Mouse (Mus musculus) neural tube, embryonic 11.5 days (tissue): ENCODE measurements at regions not wholly inside any gene's neighbourhood (a gene's known extent, or its start where the extent isn't known, plus 50 kb on each side); places are given as distances from the start of the nearest gene placed in this dataset.

Source experiments
- ATAC-seq: fragments of 200-750 bp; cut with Nextera tagmentation; 2 replicates; pipeline ENCODE4 v1.8.0; 2017; ENCODE audit warnings: moderate number of reproducible peaks, mild to moderate bottlenecking, moderate TSS enrichment, moderate library complexity; ENCODE audit not compliant: insufficient read depth, low FRiP score, low TSS enrichment
- DNase-seq: peaks from one replicate; pipeline ENCODE4 v3.0.0-alpha.2; 2015; ENCODE audit warnings: low spot score
- H3K27ac ChIP-seq: fragments of 300-500 bp; sonication (generic); 2 replicates; pipeline ENCODE4 v1.5.1; 2014; ENCODE audit warnings: low read depth, mild to moderate bottlenecking, low read length
- H3K27me3 ChIP-seq: fragments of 300-500 bp; sonication (generic); 2 replicates; pipeline ENCODE4 v1.6.1; 2014; ENCODE audit warnings: mild to moderate bottlenecking, low read length, mixed read lengths; ENCODE audit not compliant: control insufficient read depth, insufficient read depth
- H3K36me3 ChIP-seq: fragments of 300-500 bp; sonication (generic); 2 replicates; pipeline ENCODE4 v1.6.1; 2014; ENCODE audit warnings: mild to moderate bottlenecking, low read length, moderate library complexity, mixed read lengths; ENCODE audit not compliant: control insufficient read depth, insufficient read depth
- H3K4me1 ChIP-seq: fragments of 300-500 bp; sonication (generic); 2 replicates; pipeline ENCODE4 v1.6.1; 2014; ENCODE audit warnings: low read length, mixed read lengths; ENCODE audit not compliant: control insufficient read depth, insufficient read depth
- H3K4me2 ChIP-seq: fragments of 300-500 bp; sonication (generic); 2 replicates; pipeline ENCODE4 v1.6.1; 2014; ENCODE audit warnings: low read depth, mild to moderate bottlenecking, moderate library complexity
- H3K4me3 ChIP-seq: fragments of 300-500 bp; sonication (generic); 2 replicates; pipeline ENCODE4 v1.5.1; 2014; ENCODE audit warnings: low read depth, low read length
- H3K9ac ChIP-seq: fragments of 300-500 bp; sonication (generic); 2 replicates; pipeline ENCODE4 v1.6.1; 2014; ENCODE audit warnings: mild to moderate bottlenecking, low read length
- H3K9me3 ChIP-seq: fragments of 300-500 bp; sonication (generic); 2 replicates; pipeline ENCODE4 v1.6.1; 2016; ENCODE audit warnings: low read length; ENCODE audit not compliant: control insufficient read depth
- WGBS: fragments of 180-500 bp; shearing (Covaris S2); extraction: QIAGEN DNeasy Blood & Tissue Kit; methylation state at CpG from one replicate; pipeline ENCODE4 v1.1.7; 2014; 5-methylcytosine and 5-hydroxymethylcytosine counted together

GRCm38 (mm10) chr5:96923526-96923925, 74.0 kb upstream of the Bmp2k start:
- Histone ChIP-seq H3K27ac (no peak overlapping the region), H3K4me3 (no peak overlapping the region), H3K9me3 (no peaks in the 10 kb centered on the region), H3K4me2 (no peak overlapping the region), H3K4me1 (0 out of 2 replicates have a peak, but pooled peaks cover 2% of the 10 kb centered on the region), H3K36me3 (no peaks in the 10 kb centered on the region), H3K27me3 (no peaks in the 10 kb centered on the region), H3K9ac (no peak overlapping the region)
- ATAC-seq (no peak), DNase-seq (no peak)
- WGBS: 91% methylated on average over 1 of the region's 1 CpGs

GRCm38 (mm10) chr5:96924736-96925429, 72.6 kb upstream of the Bmp2k start:
- Histone ChIP-seq H3K4me1 (0 out of 2 replicates have a peak, but pooled peaks cover 2% of the 10 kb centered on the region), H3K4me3 (no peak overlapping the region), H3K9me3 (no peaks in the 10 kb centered on the region), H3K27me3 (no peaks in the 10 kb centered on the region), H3K27ac (no peak overlapping the region), H3K36me3 (no peaks in the 10 kb centered on the region), H3K9ac (no peak overlapping the region), H3K4me2 (no peak overlapping the region)
- 93% methylated on average over 7 of the region's 7 CpGs for WGBS
- ATAC-seq (no peak), DNase-seq (no peak)

GRCm38 (mm10) chr5:96925943-96926342, 71.5 kb upstream of the Bmp2k start:
- H3K4me1 ChIP-seq: 0 out of 2 replicates have a peak, but pooled peaks cover 2% of the 10 kb centered on the region
- no peak overlapping the region for H3K9ac ChIP-seq
- no peak overlapping the region for H3K27ac ChIP-seq
- ATAC-seq (no peak), DNase-seq (no peak)
- 79% methylated on average over 2 of the region's 2 CpGs for WGBS
- no peak overlapping the region for H3K4me3 ChIP-seq
- no peak overlapping the region for H3K4me2 ChIP-seq
- no peaks in the 10 kb centered on the region for H3K9me3 ChIP-seq
- no peaks in the 10 kb centered on the region for H3K36me3 ChIP-seq
- no peaks in the 10 kb centered on the region for H3K27me3 ChIP-seq

- Histone ChIP-seq H3K9ac (no peak overlapping the region), H3K27me3 (no peaks in the 10 kb centered on the region), H3K4me3 (no peak overlapping the region), H3K9me3 (no peaks in the 10 kb centered on the region), H3K36me3 (no peaks in the 10 kb centered on the region), H3K4me1 (no peaks in the 10 kb centered on the region), H3K4me2 (no peak overlapping the region), H3K27ac (no peak overlapping the region)
- no peak for ATAC-seq
- no peak for DNase-seq
- WGBS: 47% methylated on average over 2 of the region's 2 CpGs
These were observed 66.4 kb upstream of the Bmp2k start for GRCm38 (mm10) chr5:96931091-96931490.

GRCm38 (mm10) chr5:96931576-96932152, 65.8 kb upstream of the Bmp2k start:
- Histone ChIP-seq H3K27ac (no peak overlapping the region), H3K4me2 (no peak overlapping the region), H3K9ac (no peak overlapping the region), H3K9me3 (no peaks in the 10 kb centered on the region), H3K27me3 (no peaks in the 10 kb centered on the region), H3K36me3 (no peaks in the 10 kb centered on the region), H3K4me1 (no peaks in the 10 kb centered on the region), H3K4me3 (no peak overlapping the region)
- WGBS: 50% methylated on average over 4 of the region's 4 CpGs
- ATAC-seq: no peak
- DNase-seq: no peak

- Histone ChIP-seq H3K4me3 (no peak overlapping the region), H3K36me3 (no peaks in the 10 kb centered on the region), H3K4me2 (no peak overlapping the region), H3K27ac (no peak overlapping the region), H3K4me1 (no peaks in the 10 kb centered on the region), H3K27me3 (no peaks in the 10 kb centered on the region), H3K9me3 (no peaks in the 10 kb centered on the region), H3K9ac (no peak overlapping the region)
- DNase-seq (no peak), ATAC-seq (no peak)
- 90% methylated on average over 3 of the region's 3 CpGs for WGBS
These were observed 61.2 kb upstream of the Bmp2k start for GRCm38 (mm10) chr5:96936239-96936638.

- Histone ChIP-seq H3K4me2 (no peak overlapping the region), H3K27me3 (no peaks in the 10 kb centered on the region), H3K9me3 (no peaks in the 10 kb centered on the region), H3K4me1 (no peaks in the 10 kb centered on the region), H3K36me3 (no peaks in the 10 kb centered on the region), H3K4me3 (no peak overlapping the region), H3K9ac (no peak overlapping the region), H3K27ac (no peak overlapping the region)
- WGBS: 85% methylated on average over 11 of the region's 11 CpGs
- DNase-seq (no peak), ATAC-seq (no peak)
These were observed 58.8 kb upstream of the Bmp2k start for GRCm38 (mm10) chr5:96938718-96939117.

GRCm38 (mm10) chr5:96939273-96939672, 58.2 kb upstream of the Bmp2k start:
- no peak overlapping the region for H3K4me3 ChIP-seq
- no peaks in the 10 kb centered on the region for H3K36me3 ChIP-seq
- ATAC-seq: no peak
- no peaks in the 10 kb centered on the region for H3K9me3 ChIP-seq
- no peak for DNase-seq
- WGBS: 59% methylated on average over 1 of the region's 1 CpGs
- no peaks in the 10 kb centered on the region for H3K4me1 ChIP-seq
- no peak overlapping the region for H3K9ac ChIP-seq
- H3K27ac ChIP-seq: no peak overlapping the region
- no peak overlapping the region for H3K4me2 ChIP-seq
- no peaks in the 10 kb centered on the region for H3K27me3 ChIP-seq
